Mouse (Mus musculus): ENCODE data around the gene Golgb1. TPM values are rescaled to one million over a fixed set of nuclear protein-coding genes. Genes with fewer than 3 reads are reported as not detected.

Golgb1 gene
- polyA plus RNA-seq, 1 experiment from 2014 or later = 100 TPM

DNA sequence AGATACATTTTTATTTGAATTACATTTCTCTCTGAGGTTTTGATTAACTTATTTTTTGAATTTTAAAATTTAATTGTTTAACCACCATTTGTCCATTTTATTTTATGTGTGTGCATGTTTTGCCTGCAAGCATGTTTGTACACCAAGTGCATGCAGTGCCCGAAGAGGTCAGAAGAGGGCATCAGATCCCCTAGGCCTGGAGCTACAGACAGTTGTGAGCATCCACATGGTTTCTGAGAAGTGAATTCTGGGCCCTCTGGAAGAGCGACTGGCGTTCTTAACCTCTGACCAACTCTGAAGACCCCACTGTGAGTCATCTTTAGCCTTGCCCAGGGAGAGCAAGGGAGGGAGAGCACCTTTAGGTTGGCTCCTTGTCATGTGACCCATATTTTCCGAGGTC lies 9.9 kb downstream of the Golgb1 start:
- 88% methylated on average over 4 of the region's 4 CpGs for WGBS

DNA sequence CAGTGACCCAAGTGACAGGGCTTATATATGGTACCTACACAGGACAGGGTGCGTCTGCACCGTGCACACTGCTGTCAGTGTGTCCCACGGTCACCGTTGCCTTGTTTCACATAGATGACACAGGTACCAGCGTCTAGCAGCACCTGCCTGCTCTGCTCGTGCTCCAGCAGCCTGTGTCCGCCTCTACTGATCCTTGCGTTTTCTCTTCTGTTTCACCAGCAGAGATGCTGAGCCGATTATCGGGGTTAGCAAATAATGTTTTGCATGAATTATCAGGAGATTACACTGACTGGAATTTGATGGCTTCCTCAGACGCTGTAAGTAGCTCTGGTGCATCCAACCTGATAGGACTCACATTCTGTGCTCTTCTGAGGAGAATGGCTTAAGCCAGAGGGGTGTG lies 11.0 kb downstream of the Golgb1 start:
- no peak for TF ChIP-seq CTCF (IDR thresholded peaks at IDR 0.05; ENCODE audit: low read depth)
- no peak for TF ChIP-seq EP300 (optimal IDR thresholded peaks at IDR 0.05)
- no peaks in the 10 kb centered on the region for H3K9me3 ChIP-seq (ENCODE audit: control insufficient read depth, low read length)
- peaks cover 8% of the 10 kb centered on the region; the same call in 1 of the 2 replicates for H3K36me3 ChIP-seq (ENCODE audit: control insufficient read depth, insufficient read depth, low read length)
- no peak overlapping the region for H3K4me3 ChIP-seq (ENCODE audit: low read depth, low read length)
- H3K4me2 ChIP-seq (replicated peaks; ENCODE audit: low read depth) = no peak overlapping the region
- H3K4me1 ChIP-seq (replicated peaks; ENCODE audit: control insufficient read depth, insufficient read depth) = no peaks in the 10 kb centered on the region
- no peaks in the 10 kb centered on the region for H3K27me3 ChIP-seq (ENCODE audit: control insufficient read depth, insufficient read depth, low read length)
- no peak overlapping the region for H3K27ac ChIP-seq (replicated peaks)
- H3K9ac ChIP-seq (ENCODE audit: low read length) = no peak overlapping the region
- WGBS = 93% methylated on average over 11 of the region's 11 CpGs
- DNase-seq (ENCODE audit: low spot score) = no peak
- ATAC-seq (ENCODE audit: low FRiP score, low TSS enrichment) = no peak

More for the DNA sequence above, 9.9 kb downstream of the Golgb1 start:
- no peak overlapping the region for H3K9ac ChIP-seq (ENCODE audit: low read length)
- H3K9me3 ChIP-seq (ENCODE audit: control insufficient read depth, low read length) = no peaks in the 10 kb centered on the region
- DNase-seq (ENCODE audit: low spot score) (peak; percentile 32), ATAC-seq (ENCODE audit: low FRiP score, low TSS enrichment) (no peak)
- H3K4me3 ChIP-seq (ENCODE audit: low read depth, low read length) = no peak overlapping the region
- no peak overlapping the region for H3K27ac ChIP-seq (replicated peaks)
- H3K27me3 ChIP-seq (ENCODE audit: control insufficient read depth, insufficient read depth, low read length) = no peaks in the 10 kb centered on the region
- H3K4me2 ChIP-seq (replicated peaks; ENCODE audit: low read depth) = no peak overlapping the region
- TF ChIP-seq EP300 (optimal IDR thresholded peaks at IDR 0.05) (no peak), CTCF (IDR thresholded peaks at IDR 0.05; ENCODE audit: low read depth) (peak; percentile 64)
- H3K36me3 ChIP-seq (ENCODE audit: control insufficient read depth, insufficient read depth, low read length) = peaks cover 8% of the 10 kb centered on the region; the same call in 1 of the 2 replicates
- H3K4me1 ChIP-seq (replicated peaks; ENCODE audit: control insufficient read depth, insufficient read depth) = no peaks in the 10 kb centered on the region

DNA sequence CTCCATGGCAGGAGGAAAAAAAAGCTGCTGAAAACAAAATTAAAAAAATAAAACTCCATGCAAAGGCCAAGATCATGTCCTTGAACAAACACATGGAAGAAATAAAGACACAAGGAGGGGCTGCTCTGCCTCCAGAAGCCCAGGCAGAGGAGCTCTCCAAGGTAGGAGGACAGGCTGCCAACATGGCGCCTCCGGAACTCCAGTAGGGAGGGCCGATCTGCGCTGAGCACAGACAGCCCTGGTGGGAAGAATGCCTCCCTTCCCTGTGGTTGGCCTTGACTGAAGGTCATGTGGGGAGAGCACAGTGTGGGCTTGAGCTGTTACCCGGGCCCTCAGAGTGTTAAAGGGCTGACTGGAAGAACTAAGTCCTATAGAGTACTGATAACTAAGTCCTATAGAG lies 12.6 kb downstream of the Golgb1 start:
- 82% methylated on average over 5 of the region's 5 CpGs for WGBS
- TF ChIP-seq EP300 (optimal IDR thresholded peaks at IDR 0.05) = no peak
- TF ChIP-seq CTCF (IDR thresholded peaks at IDR 0.05; ENCODE audit: low read depth) = no peak
- Histone ChIP-seq H3K9ac (ENCODE audit: low read length) (no peak overlapping the region), H3K27ac (replicated peaks) (no peak overlapping the region), H3K27me3 (ENCODE audit: control insufficient read depth, insufficient read depth, low read length) (no peaks in the 10 kb centered on the region), H3K4me3 (ENCODE audit: low read depth, low read length) (no peak overlapping the region), H3K4me1 (replicated peaks; ENCODE audit: control insufficient read depth, insufficient read depth) (no peaks in the 10 kb centered on the region), H3K9me3 (ENCODE audit: control insufficient read depth, low read length) (no peaks in the 10 kb centered on the region), H3K36me3 (ENCODE audit: control insufficient read depth, insufficient read depth, low read length) (peaks cover 10% of the 10 kb centered on the region; the same call in 1 of the 2 replicates), H3K4me2 (replicated peaks; ENCODE audit: low read depth) (no peak overlapping the region)
- no peak for DNase-seq (ENCODE audit: low spot score)
- ATAC-seq (ENCODE audit: low FRiP score, low TSS enrichment) = no peak

DNA sequence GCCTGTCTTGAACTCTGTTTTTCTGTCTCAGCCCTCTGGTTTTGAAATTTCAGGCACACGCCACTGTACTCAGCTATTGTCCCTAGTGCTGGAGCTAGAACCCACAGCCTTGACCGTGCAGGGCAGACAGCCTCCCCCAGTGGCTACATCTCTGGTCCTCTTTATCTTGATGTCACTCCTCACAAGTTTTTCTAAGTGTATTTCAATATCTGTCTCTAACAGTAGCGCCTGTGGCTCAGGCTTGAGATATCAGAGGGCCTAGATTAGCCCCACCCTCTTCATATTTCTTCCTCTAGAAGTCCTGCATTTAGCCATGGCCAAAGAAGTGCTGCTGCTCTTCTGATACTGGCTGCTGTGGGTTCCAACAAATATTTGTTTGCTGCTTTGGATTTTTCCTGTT lies 15.6 kb downstream of the Golgb1 start:
- no peak overlapping the region for H3K4me2 ChIP-seq (replicated peaks; ENCODE audit: low read depth)
- 91% methylated on average over 3 of the region's 3 CpGs for WGBS
- H3K36me3 ChIP-seq (ENCODE audit: control insufficient read depth, insufficient read depth, low read length) = peaks cover 17% of the 10 kb centered on the region; the same call in 1 of the 2 replicates
- no peak for DNase-seq (ENCODE audit: low spot score)
- H3K4me1 ChIP-seq (replicated peaks; ENCODE audit: control insufficient read depth, insufficient read depth) = no peaks in the 10 kb centered on the region
- H3K4me3 ChIP-seq (ENCODE audit: low read depth, low read length) = no peak overlapping the region
- TF ChIP-seq CTCF (IDR thresholded peaks at IDR 0.05; ENCODE audit: low read depth) = no peak
- TF ChIP-seq EP300 (optimal IDR thresholded peaks at IDR 0.05) = no peak
- ATAC-seq (ENCODE audit: low FRiP score, low TSS enrichment) = no peak
- no peaks in the 10 kb centered on the region for H3K27me3 ChIP-seq (ENCODE audit: control insufficient read depth, insufficient read depth, low read length)
- no peak overlapping the region for H3K27ac ChIP-seq (replicated peaks)
- H3K9me3 ChIP-seq (ENCODE audit: control insufficient read depth, low read length) = no peaks in the 10 kb centered on the region
- H3K9ac ChIP-seq (ENCODE audit: low read length) = no peak overlapping the region

DNA sequence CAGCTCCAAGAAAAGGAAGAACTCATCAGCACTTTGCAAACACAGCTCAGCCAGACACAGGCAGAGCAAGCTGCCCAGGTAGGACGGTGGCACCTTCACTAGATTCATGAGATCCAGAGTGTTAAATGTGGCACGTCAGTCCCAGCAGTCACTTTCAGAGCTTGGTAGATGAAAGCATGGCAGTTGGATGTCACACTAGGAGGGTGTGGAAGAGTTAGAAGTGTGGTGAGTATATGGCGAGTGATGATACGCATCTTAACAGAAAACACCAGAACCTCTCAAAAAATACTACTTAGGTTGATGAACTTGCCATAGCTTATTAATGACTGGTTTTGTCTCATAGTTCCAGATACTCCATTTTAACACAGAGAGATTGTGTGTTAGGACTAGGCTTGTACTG lies 16.5 kb downstream of the Golgb1 start:
- ATAC-seq (ENCODE audit: low FRiP score, low TSS enrichment) (no peak), DNase-seq (ENCODE audit: low spot score) (no peak)
- TF ChIP-seq EP300 (optimal IDR thresholded peaks at IDR 0.05) = no peak
- no peak for TF ChIP-seq CTCF (IDR thresholded peaks at IDR 0.05; ENCODE audit: low read depth)
- Histone ChIP-seq H3K27ac (replicated peaks) (no peak overlapping the region), H3K9ac (ENCODE audit: low read length) (no peak overlapping the region), H3K9me3 (ENCODE audit: control insufficient read depth, low read length) (no peaks in the 10 kb centered on the region), H3K27me3 (ENCODE audit: control insufficient read depth, insufficient read depth, low read length) (no peaks in the 10 kb centered on the region), H3K4me2 (replicated peaks; ENCODE audit: low read depth) (no peak overlapping the region), H3K4me3 (ENCODE audit: low read depth, low read length) (no peak overlapping the region), H3K4me1 (replicated peaks; ENCODE audit: control insufficient read depth, insufficient read depth) (no peaks in the 10 kb centered on the region), H3K36me3 (ENCODE audit: control insufficient read depth, insufficient read depth, low read length) (peaks cover 13% of the 10 kb centered on the region; the same call in 1 of the 2 replicates)
- 89% methylated on average over 4 of the region's 4 CpGs for WGBS

DNA sequence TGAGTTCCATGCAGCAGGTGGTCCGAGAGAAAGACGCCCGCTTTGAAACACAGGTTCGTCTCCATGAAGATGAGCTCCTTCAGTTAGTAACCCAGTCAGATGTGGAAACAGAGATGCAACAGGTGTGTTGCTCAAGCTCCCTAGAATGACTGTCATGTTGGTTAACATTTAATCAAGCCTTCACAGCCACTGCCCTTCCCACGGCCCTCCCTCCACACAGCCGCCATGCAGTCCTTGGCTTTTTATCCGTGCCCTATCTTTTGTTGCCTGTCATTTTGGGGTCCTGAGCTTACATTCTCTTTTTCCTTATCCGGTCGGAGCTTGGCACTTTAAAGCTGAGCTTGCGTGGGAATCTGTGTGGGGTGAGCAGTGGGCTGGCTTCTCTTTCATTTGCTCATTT lies 18.4 kb downstream of the Golgb1 start:
- Histone ChIP-seq H3K4me1 (replicated peaks; ENCODE audit: control insufficient read depth, insufficient read depth) (no peaks in the 10 kb centered on the region), H3K9ac (ENCODE audit: low read length) (no peak overlapping the region), H3K4me2 (replicated peaks; ENCODE audit: low read depth) (no peak overlapping the region), H3K9me3 (ENCODE audit: control insufficient read depth, low read length) (no peaks in the 10 kb centered on the region), H3K27ac (replicated peaks) (no peak overlapping the region), H3K4me3 (ENCODE audit: low read depth, low read length) (no peak overlapping the region), H3K27me3 (ENCODE audit: control insufficient read depth, insufficient read depth, low read length) (no peaks in the 10 kb centered on the region), H3K36me3 (ENCODE audit: control insufficient read depth, insufficient read depth, low read length) (peaks cover 18% of the 10 kb centered on the region)
- TF ChIP-seq CTCF (IDR thresholded peaks at IDR 0.05; ENCODE audit: low read depth) = no peak
- no peak for TF ChIP-seq EP300 (optimal IDR thresholded peaks at IDR 0.05)
- WGBS = 90% methylated on average over 10 of the region's 10 CpGs
- ATAC-seq (ENCODE audit: low FRiP score, low TSS enrichment) (no peak), DNase-seq (ENCODE audit: low spot score) (no peak)
